Mouse (Mus musculus): ENCODE data around the gene Fbxo27. TPM values are rescaled to one million over a fixed set of nuclear protein-coding genes. Genes with fewer than 3 reads are reported as not detected.

Fbxo27 gene
- total RNA-seq, 1 experiment, result 5.8 TPM

DNA sequence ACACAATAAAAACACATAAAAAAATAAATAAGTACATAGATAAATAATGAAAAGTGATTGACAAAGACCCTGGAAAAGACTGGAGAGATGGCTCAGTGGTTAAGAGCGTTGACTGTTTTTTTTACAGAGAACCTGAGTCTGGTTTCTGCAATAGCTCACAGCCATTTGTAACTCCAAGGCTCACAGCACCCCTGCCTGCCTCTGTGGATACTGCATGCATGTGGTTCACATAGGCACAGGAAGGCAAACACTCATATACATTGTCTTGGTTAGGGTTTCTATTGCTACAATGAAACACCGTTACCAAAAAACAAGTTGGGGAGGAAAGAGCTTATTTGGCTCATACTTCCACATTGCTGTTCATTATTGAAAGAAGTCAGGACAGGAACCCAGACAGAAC is 22.9 kb downstream of the Fbxo27 start:
- no peak overlapping the region for H3K4me3 ChIP-seq (ENCODE audit: insufficient read depth in 1 of 2, low read depth in 1 of 2, low read length in 2 of 2, poor library complexity in 1 of 2, severe bottlenecking in 1 of 2)
- peaks cover 2 to 17% of the 10 kb centered on the region in 2 experiments; a peak in 3 of 4 replicates for H3K4me1 ChIP-seq (ENCODE audit: control insufficient read depth in 2 of 2, insufficient read depth in 2 of 2, low read length in 2 of 2, poor library complexity in 1 of 2)
- TF ChIP-seq CHD2 (IDR thresholded peaks at IDR 0.05; ENCODE audit: low read depth, low read length) (no peak), ZNF384 (IDR thresholded peaks at IDR 0.05; ENCODE audit: low read depth, low read length) (no peak), ZC3H11A (IDR thresholded peaks at IDR 0.05; ENCODE audit: borderline replicate concordance, low read depth, low read length) (no peak), MAFK (IDR thresholded peaks at IDR 0.05; ENCODE audit: insufficient read depth, low read depth, low read length) (no peak), HCFC1 (IDR thresholded peaks at IDR 0.05; ENCODE audit: borderline replicate concordance, insufficient read depth, low read length) (no peak)
- no peak overlapping the region for H3K27ac ChIP-seq (ENCODE audit: insufficient read depth, low read depth, low read length, poor library complexity, severe bottlenecking)
- DNase-seq (ENCODE audit: low read depth, low spot score), result no peak
- H3K9ac ChIP-seq (ENCODE audit: insufficient read depth, low read depth, low read length, poor library complexity, severe bottlenecking), result no peak overlapping the region
- no peaks in the 10 kb centered on the region for H3K36me3 ChIP-seq (ENCODE audit: control insufficient read depth, insufficient read depth, low read length, poor library complexity, severe bottlenecking)
- in situ Hi-C loops (cut with MboI; ENCODE audit: low sequenced_read_pairs in 2 of 2, unreplicated experiment in 2 of 2), result loop anchor here in 1 of 2 experiments (5.0 kb wide), 1 partner anchor 98 kb away; no protein-coding TSS in a partner anchor
- H3K9me3 ChIP-seq (ENCODE audit: control insufficient read depth, insufficient read depth, low read depth, low read length), result no peaks in the 10 kb centered on the region

DNA sequence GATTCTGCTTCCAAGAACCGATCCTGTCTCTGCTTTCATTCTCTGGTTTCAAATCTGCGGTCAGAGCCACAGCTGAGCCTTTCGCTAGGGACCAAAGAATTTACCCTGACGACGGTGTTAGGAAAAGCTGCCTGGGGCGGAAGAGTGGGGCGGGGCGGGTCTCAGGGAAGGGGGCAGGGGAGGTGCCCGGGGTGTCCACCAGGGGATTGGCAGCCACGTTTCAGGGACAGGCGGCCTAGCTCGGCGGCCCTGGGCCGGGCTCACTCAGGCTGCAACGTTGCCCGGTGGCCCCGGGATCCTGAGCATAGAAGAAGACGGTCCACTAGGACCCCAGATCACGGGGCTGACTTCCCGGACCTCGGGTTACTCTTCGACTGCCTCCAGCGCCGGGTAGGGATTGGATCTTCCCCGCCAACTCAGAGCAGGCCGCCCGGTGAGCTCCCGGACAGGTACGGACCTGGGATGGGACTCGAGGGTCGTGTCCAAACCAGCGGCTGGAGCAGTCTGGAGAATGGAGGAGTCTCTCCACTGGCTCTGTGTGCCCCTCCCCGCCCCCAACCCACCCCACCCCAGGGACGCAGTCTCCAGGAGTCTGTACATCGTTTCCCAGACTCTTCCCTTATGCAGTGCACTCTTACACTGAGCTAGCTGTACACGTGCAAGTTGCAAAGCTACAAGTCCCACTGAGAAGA is 24.1 kb downstream of the Fbxo27 start, which contains the start of gene Fbxo17:
TSS of gene Fbxo17 (plus strand) at position 215 of the 692 bp plus-strand sequence.
- no peaks in the 10 kb centered on the region for H3K36me3 ChIP-seq (ENCODE audit: control insufficient read depth, insufficient read depth, low read length, poor library complexity, severe bottlenecking)
- DNase-seq (ENCODE audit: low read depth, low spot score), result no peak
- TF ChIP-seq ZC3H11A (IDR thresholded peaks at IDR 0.05; ENCODE audit: borderline replicate concordance, low read depth, low read length) (no peak), HCFC1 (IDR thresholded peaks at IDR 0.05; ENCODE audit: borderline replicate concordance, insufficient read depth, low read length) (no peak), MAFK (IDR thresholded peaks at IDR 0.05; ENCODE audit: insufficient read depth, low read depth, low read length) (no peak), CHD2 (IDR thresholded peaks at IDR 0.05; ENCODE audit: low read depth, low read length) (no peak), ZNF384 (IDR thresholded peaks at IDR 0.05; ENCODE audit: low read depth, low read length) (no peak)
- peak within 1 kb of the TSS; percentile 42; the same call in 1 of the 2 replicates for H3K27ac ChIP-seq (ENCODE audit: insufficient read depth, low read depth, low read length, poor library complexity, severe bottlenecking)
- peak within 1 kb of the TSS; percentile 82 for H3K9ac ChIP-seq (ENCODE audit: insufficient read depth, low read depth, low read length, poor library complexity, severe bottlenecking)
- H3K4me1 ChIP-seq (ENCODE audit: control insufficient read depth in 2 of 2, insufficient read depth in 2 of 2, low read length in 2 of 2, poor library complexity in 1 of 2), result peaks cover 2 to 17% of the 10 kb centered on the region in 2 experiments; a peak in 3 of 4 replicates
- peak within 1 kb of the TSS; percentile 55 to 82 for H3K4me3 ChIP-seq (ENCODE audit: insufficient read depth in 1 of 2, low read depth in 1 of 2, low read length in 2 of 2, poor library complexity in 1 of 2, severe bottlenecking in 1 of 2)
- no peaks in the 10 kb centered on the region for H3K9me3 ChIP-seq (ENCODE audit: control insufficient read depth, insufficient read depth, low read depth, low read length)
- in situ Hi-C loops (cut with MboI; ENCODE audit: low sequenced_read_pairs in 2 of 2, unreplicated experiment in 2 of 2), result loop anchor here in 1 of 2 experiments (5.0 kb wide), 1 partner anchor 99 kb away; no protein-coding TSS in a partner anchor

DNA sequence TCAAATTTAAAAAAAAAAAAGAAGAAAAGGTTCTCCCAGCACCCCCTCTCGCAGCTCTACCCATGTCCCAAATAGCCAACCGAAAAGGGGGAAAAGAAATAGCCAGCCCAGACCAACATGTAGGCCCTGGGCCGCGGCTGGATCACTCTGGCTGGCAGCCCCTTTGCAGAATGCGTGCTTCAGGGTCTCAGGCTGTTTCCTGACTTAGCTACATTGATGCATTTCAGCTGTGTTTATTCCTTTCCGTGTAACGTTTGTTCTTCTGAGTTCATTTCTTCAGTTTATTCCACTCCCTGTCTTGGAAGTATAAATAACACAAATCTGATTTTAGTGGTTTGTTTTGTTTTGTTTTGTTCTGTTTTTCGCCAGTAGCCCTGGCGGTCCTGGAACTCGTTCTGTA is 25.1 kb downstream of the Fbxo27 start:
- Histone ChIP-seq H3K36me3 (ENCODE audit: control insufficient read depth, insufficient read depth, low read length, poor library complexity, severe bottlenecking) (no peaks in the 10 kb centered on the region), H3K27ac (ENCODE audit: insufficient read depth, low read depth, low read length, poor library complexity, severe bottlenecking) (no peak overlapping the region), H3K4me3 (ENCODE audit: insufficient read depth in 1 of 2, low read depth in 1 of 2, low read length in 2 of 2, poor library complexity in 1 of 2, severe bottlenecking in 1 of 2) (no peak overlapping the region; a peak in 2 of 4 replicates), H3K9me3 (ENCODE audit: control insufficient read depth, insufficient read depth, low read depth, low read length) (no peaks in the 10 kb centered on the region), H3K9ac (ENCODE audit: insufficient read depth, low read depth, low read length, poor library complexity, severe bottlenecking) (no peak overlapping the region), H3K4me1 (ENCODE audit: control insufficient read depth in 2 of 2, insufficient read depth in 2 of 2, low read length in 2 of 2, poor library complexity in 1 of 2) (peaks cover 2 to 17% of the 10 kb centered on the region in 2 experiments; a peak in 3 of 4 replicates)
- TF ChIP-seq CHD2 (IDR thresholded peaks at IDR 0.05; ENCODE audit: low read depth, low read length), result no peak
- no peak for TF ChIP-seq ZNF384 (IDR thresholded peaks at IDR 0.05; ENCODE audit: low read depth, low read length)
- no peak for TF ChIP-seq ZC3H11A (IDR thresholded peaks at IDR 0.05; ENCODE audit: borderline replicate concordance, low read depth, low read length)
- no peak for TF ChIP-seq MAFK (IDR thresholded peaks at IDR 0.05; ENCODE audit: insufficient read depth, low read depth, low read length)
- no peak for TF ChIP-seq HCFC1 (IDR thresholded peaks at IDR 0.05; ENCODE audit: borderline replicate concordance, insufficient read depth, low read length)
- in situ Hi-C loops (cut with MboI; ENCODE audit: low sequenced_read_pairs in 2 of 2, unreplicated experiment in 2 of 2), result loop anchor here in 1 of 2 experiments (5.0 kb wide), 1 partner anchor 100 kb away; no protein-coding TSS in a partner anchor
- no peak for DNase-seq (ENCODE audit: low read depth, low spot score)

DNA sequence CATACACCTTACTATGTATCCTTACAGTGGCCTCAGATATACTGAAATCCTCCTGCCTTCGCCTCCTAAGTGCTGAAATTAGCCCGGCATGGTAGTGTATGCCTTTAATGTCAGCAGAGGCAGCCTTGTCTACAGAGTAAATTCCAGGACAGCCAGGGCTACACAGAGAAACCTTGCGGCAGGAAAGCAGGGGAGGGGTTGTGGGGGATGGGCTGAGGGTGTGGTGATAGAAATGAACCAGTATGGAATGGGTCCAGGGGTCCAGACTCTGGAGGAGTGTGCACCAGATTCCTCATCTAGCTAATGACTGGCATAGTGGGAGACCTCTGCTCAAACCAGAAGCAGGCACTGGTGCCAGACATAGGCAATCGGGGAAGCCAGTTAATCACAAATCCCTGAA is 26.5 kb downstream of the Fbxo27 start:
- H3K9ac ChIP-seq (ENCODE audit: insufficient read depth, low read depth, low read length, poor library complexity, severe bottlenecking), result no peak overlapping the region
- H3K4me1 ChIP-seq (ENCODE audit: control insufficient read depth in 2 of 2, insufficient read depth in 2 of 2, low read length in 2 of 2, poor library complexity in 1 of 2), result peaks cover 2 to 10% of the 10 kb centered on the region in 2 experiments; a peak in 3 of 4 replicates
- no peak for DNase-seq (ENCODE audit: low read depth, low spot score)
- H3K27ac ChIP-seq (ENCODE audit: insufficient read depth, low read depth, low read length, poor library complexity, severe bottlenecking), result no peak overlapping the region; the same call in 1 of the 2 replicates
- no peaks in the 10 kb centered on the region for H3K36me3 ChIP-seq (ENCODE audit: control insufficient read depth, insufficient read depth, low read length, poor library complexity, severe bottlenecking)
- H3K4me3 ChIP-seq (ENCODE audit: insufficient read depth in 1 of 2, low read depth in 1 of 2, low read length in 2 of 2, poor library complexity in 1 of 2, severe bottlenecking in 1 of 2), result no peak overlapping the region
- H3K9me3 ChIP-seq (ENCODE audit: control insufficient read depth, insufficient read depth, low read depth, low read length), result no peaks in the 10 kb centered on the region
- in situ Hi-C loops (cut with MboI; ENCODE audit: low sequenced_read_pairs in 2 of 2, unreplicated experiment in 2 of 2), result loop anchor here in 1 of 2 experiments (5.0 kb wide), 1 partner anchor 102 kb away; no protein-coding TSS in a partner anchor
- no peak for TF ChIP-seq MAFK (IDR thresholded peaks at IDR 0.05; ENCODE audit: insufficient read depth, low read depth, low read length)
- TF ChIP-seq CHD2 (IDR thresholded peaks at IDR 0.05; ENCODE audit: low read depth, low read length), result no peak
- TF ChIP-seq HCFC1 (IDR thresholded peaks at IDR 0.05; ENCODE audit: borderline replicate concordance, insufficient read depth, low read length), result no peak
- TF ChIP-seq ZC3H11A (IDR thresholded peaks at IDR 0.05; ENCODE audit: borderline replicate concordance, low read depth, low read length), result no peak
- no peak for TF ChIP-seq ZNF384 (IDR thresholded peaks at IDR 0.05; ENCODE audit: low read depth, low read length)

Measured in ES-E14 (cell line).